Mouse (Mus musculus): Measurements from ENCODE around the gene Fbxw7. TPM values are rescaled to one million over a fixed set of nuclear protein-coding genes. Genes with fewer than 3 reads are reported as not detected.

The Fbxw7 gene
- total and polyA plus RNA-seq, 3 experiments = 28.5 to 31.3 (median 29.8) TPM

DNA sequence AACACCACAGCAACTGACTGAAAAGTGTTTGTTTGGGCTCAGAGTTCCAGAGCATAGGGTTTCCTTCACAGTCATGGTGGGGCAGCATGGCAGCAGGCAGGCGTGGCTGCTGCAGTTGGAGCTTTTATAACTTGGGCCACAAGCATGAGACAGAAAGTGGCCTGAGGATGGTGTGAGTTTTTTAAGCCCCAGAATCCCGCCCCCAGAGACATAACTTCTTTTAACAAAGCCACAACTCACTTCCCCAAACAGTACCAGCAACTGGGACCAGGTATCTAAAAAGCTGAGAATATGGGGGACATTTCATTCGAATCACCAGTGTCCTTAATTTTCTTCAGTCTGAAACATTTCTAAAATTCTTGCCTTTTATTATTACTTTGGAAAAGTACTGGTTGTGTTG is 22.9 kb downstream of the Fbxw7 start:
- Histone ChIP-seq H3K79me2 (replicated peaks; ENCODE audit: control insufficient read depth, extremely low read depth, insufficient read depth, poor library complexity, severe bottlenecking) (peaks cover 34% of the 10 kb centered on the region), H3K4me1 (ENCODE audit: control insufficient read depth in 1 of 2, insufficient read depth in 2 of 2) (peaks cover 10 to 81% of the 10 kb centered on the region in 2 experiments; a peak in 3 of 4 replicates), H3K4me2 (ENCODE audit: insufficient read depth, low read depth, poor library complexity, severe bottlenecking) (no peak overlapping the region), H3K27ac (ENCODE audit: insufficient read depth, low read depth) (peak overlapping the region; percentile 4; the same call in 1 of the 2 replicates), H3K4me3 (replicated peaks in 1 of 3; ENCODE audit: low read depth in 2 of 3, low read length in 2 of 3, poor library complexity in 1 of 3) (no peak overlapping the region), H3K27me3 (replicated peaks) (no peaks in the 10 kb centered on the region), H3K36me3 (replicated peaks in 1 of 2; ENCODE audit: control insufficient read depth in 1 of 2, insufficient read depth in 1 of 2, low read length in 1 of 2) (peaks cover 6 to 38% of the 10 kb centered on the region in 2 experiments), H3K9ac (ENCODE audit: insufficient read depth, low read depth) (no peak overlapping the region), H3K9me3 (replicated peaks; ENCODE audit: low read length) (no peaks in the 10 kb centered on the region)
- in situ Hi-C loops (cut with MboI; ENCODE audit: low pct_ligation_motif_present, low pct_unique_long_range_greater_than_20kb, low sequenced_read_pairs) (no loop called here), dilution Hi-C loops (cut with MboI; ENCODE audit: extremely low pct_ligation_motif_present, extremely low pct_unique_long_range_greater_than_20kb, low sequenced_read_pairs) (no loop called here)
- no peak for TF ChIP-seq MXI1 (IDR thresholded peaks at IDR 0.05; ENCODE audit: low read depth, low read length)
- no peak for TF ChIP-seq IRF4 (IDR thresholded peaks at IDR 0.05; ENCODE audit: low read depth, low read length)
- DNase-seq (ENCODE audit: extremely low read depth) = peak; percentile 55

DNA sequence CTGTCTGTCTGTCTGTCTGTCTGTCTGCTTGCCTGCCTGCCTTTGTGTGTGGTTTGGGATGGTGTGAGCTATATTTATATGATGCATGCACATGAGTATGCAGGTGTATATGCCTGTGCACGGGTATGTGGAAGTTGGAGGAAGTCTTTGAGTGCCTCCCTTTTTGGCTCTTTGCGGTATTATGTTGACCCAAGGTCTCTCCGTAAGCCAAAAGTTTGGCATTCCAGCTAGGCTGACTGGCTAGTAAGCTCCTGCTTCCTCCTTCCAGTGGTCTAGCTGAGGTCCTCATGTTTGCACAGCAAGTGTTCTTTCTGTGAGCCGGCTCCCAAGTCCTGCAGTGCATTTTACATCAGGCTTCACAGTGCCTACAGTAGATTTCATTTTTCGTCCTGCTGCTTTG is 24.4 kb downstream of the Fbxw7 start:
- in situ Hi-C loops (cut with MboI; ENCODE audit: low pct_ligation_motif_present, low pct_unique_long_range_greater_than_20kb, low sequenced_read_pairs) = no loop called here
- H3K27me3 ChIP-seq (replicated peaks) = no peaks in the 10 kb centered on the region
- H3K9me3 ChIP-seq (replicated peaks; ENCODE audit: low read length) = no peaks in the 10 kb centered on the region
- TF ChIP-seq UBTF (IDR thresholded peaks at IDR 0.05; ENCODE audit: low read depth, low read length) (no peak), RCOR1 (conservative IDR thresholded peaks at IDR 0.05; ENCODE audit: low read depth, low read length) (no peak), CHD2 (IDR thresholded peaks at IDR 0.05; ENCODE audit: low read length) (no peak), EP300 (IDR thresholded peaks at IDR 0.05; ENCODE audit: low read length) (no peak), POLR2A (IDR thresholded peaks at IDR 0.05; ENCODE audit: low read depth, low read length) (no peak), ZMIZ1 (IDR thresholded peaks at IDR 0.05; ENCODE audit: low read depth, low read length) (no peak), BHLHE40 (IDR thresholded peaks at IDR 0.05; ENCODE audit: low read depth, low read length) (no peak), SMC3 (IDR thresholded peaks at IDR 0.05; ENCODE audit: low read depth, low read length) (no peak), ZC3H11A (IDR thresholded peaks at IDR 0.05; ENCODE audit: low read depth, low read length) (no peak), TCF12 (IDR thresholded peaks at IDR 0.05; ENCODE audit: low read depth, low read length) (no peak), MYC (IDR thresholded peaks at IDR 0.05; ENCODE audit: low read depth, low read length) (no peak), ELF1 (IDR thresholded peaks at IDR 0.05; ENCODE audit: low read depth, low read length) (no peak), USF1 (IDR thresholded peaks at IDR 0.05; ENCODE audit: low read depth, low read length) (no peak), MAFK (IDR thresholded peaks at IDR 0.05; ENCODE audit: insufficient replicate concordance, low read length) (no peak), PAX5 (IDR thresholded peaks at IDR 0.05; ENCODE audit: low read length) (no peak), NELFE (IDR thresholded peaks at IDR 0.05; ENCODE audit: low read depth, low read length) (no peak), CHD1 (IDR thresholded peaks at IDR 0.05; ENCODE audit: low read depth, low read length) (no peak), JUND (conservative IDR thresholded peaks at IDR 0.05; ENCODE audit: low read depth, low read length) (no peak), IRF4 (IDR thresholded peaks at IDR 0.05; ENCODE audit: low read depth, low read length) (no peak)
- H3K79me2 ChIP-seq (replicated peaks; ENCODE audit: control insufficient read depth, extremely low read depth, insufficient read depth, poor library complexity, severe bottlenecking) = peaks cover 36% of the 10 kb centered on the region
- H3K4me3 ChIP-seq (replicated peaks in 1 of 3; ENCODE audit: low read depth in 2 of 3, low read length in 2 of 3, poor library complexity in 1 of 3) = no peak overlapping the region
- no peak for DNase-seq (ENCODE audit: extremely low read depth)
- H3K4me2 ChIP-seq (ENCODE audit: insufficient read depth, low read depth, poor library complexity, severe bottlenecking) = no peak overlapping the region
- peaks cover 10 to 70% of the 10 kb centered on the region in 2 experiments; a peak in 3 of 4 replicates for H3K4me1 ChIP-seq (ENCODE audit: control insufficient read depth in 1 of 2, insufficient read depth in 2 of 2)
- no peak overlapping the region for H3K9ac ChIP-seq (ENCODE audit: insufficient read depth, low read depth)
- H3K27ac ChIP-seq (ENCODE audit: insufficient read depth, low read depth) = no peak overlapping the region
- dilution Hi-C loops (cut with MboI; ENCODE audit: extremely low pct_ligation_motif_present, extremely low pct_unique_long_range_greater_than_20kb, low sequenced_read_pairs) = no loop called here
- H3K36me3 ChIP-seq (replicated peaks in 1 of 2; ENCODE audit: control insufficient read depth in 1 of 2, insufficient read depth in 1 of 2, low read length in 1 of 2) = peaks cover 9 to 33% of the 10 kb centered on the region in 2 experiments

All from CH12.LX (cell line).